Mouse (Mus musculus): ENCODE measurements at regions not wholly inside any gene's neighbourhood (a gene's known extent, or its start where the extent isn't known, plus 50 kb on each side); places are given as distances from the start of the nearest gene placed in this dataset.

DNA sequence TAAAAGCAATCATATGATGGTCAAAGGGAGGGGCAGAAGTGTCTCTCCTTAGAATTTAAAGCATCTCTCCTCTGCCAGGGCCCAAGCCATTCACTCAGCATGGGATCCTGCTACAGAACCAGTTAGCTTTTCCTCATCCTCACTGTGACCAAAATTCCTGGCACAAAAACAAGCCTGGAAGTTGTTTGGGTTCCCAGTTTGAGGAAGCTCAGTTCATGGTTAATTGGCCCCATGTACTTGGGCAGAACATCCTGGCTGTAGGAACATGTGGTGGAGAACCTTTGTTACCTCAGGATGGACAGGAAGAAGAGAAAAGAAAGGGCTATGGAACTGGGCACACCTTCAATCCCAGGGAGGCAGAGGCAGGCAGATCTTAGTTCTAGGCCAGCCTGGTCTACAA is 52.4 kb upstream of the Mfge8 start:
- no peaks in the 10 kb centered on the region for H3K36me3 ChIP-seq (replicated peaks)
- no peaks in the 10 kb centered on the region for H3K27me3 ChIP-seq
- ATAC-seq (ENCODE audit: insufficient read depth): no peak
- no peak overlapping the region for H3K9ac ChIP-seq
- H3K4me3 ChIP-seq (replicated peaks): no peak overlapping the region
- no peak overlapping the region for H3K4me2 ChIP-seq
- H3K27ac ChIP-seq (replicated peaks): no peak overlapping the region
- no peaks in the 10 kb centered on the region for H3K9me3 ChIP-seq (replicated peaks)
- H3K4me1 ChIP-seq (replicated peaks): no peaks in the 10 kb centered on the region

DNA sequence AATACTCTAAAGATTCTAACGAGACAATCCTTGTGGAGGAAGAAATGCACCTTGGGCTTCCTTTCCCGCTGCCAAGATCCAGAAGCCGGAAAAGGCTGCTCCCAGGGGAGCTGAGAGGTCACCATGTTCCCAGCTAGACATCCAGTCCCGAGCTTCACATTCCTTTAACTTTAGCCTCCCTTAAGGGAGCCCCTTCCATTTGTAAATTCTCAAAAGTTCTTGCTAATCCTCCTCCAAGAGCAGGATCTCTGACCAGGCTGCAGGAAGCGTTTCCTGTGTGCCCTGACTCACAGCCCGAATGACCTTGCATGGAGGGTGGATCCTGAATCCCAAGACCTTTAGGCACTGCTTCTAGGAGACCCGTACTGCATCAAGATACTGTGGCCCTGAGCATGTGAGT is 53.5 kb upstream of the Mfge8 start:
- Histone ChIP-seq H3K9me3 (replicated peaks) (no peaks in the 10 kb centered on the region), H3K27me3 (no peaks in the 10 kb centered on the region), H3K27ac (replicated peaks) (0 out of 2 replicates have a peak overlapping the region, but pooled peaks have one; percentile 1), H3K4me2 (no peak overlapping the region), H3K36me3 (replicated peaks) (no peaks in the 10 kb centered on the region), H3K9ac (no peak overlapping the region), H3K4me3 (replicated peaks) (no peak overlapping the region), H3K4me1 (replicated peaks) (no peaks in the 10 kb centered on the region)
- ATAC-seq (ENCODE audit: insufficient read depth): no peak
- 49% methylated on average over 7 of the region's 7 CpGs for WGBS (ENCODE audit: insufficient replicate concordance)

DNA sequence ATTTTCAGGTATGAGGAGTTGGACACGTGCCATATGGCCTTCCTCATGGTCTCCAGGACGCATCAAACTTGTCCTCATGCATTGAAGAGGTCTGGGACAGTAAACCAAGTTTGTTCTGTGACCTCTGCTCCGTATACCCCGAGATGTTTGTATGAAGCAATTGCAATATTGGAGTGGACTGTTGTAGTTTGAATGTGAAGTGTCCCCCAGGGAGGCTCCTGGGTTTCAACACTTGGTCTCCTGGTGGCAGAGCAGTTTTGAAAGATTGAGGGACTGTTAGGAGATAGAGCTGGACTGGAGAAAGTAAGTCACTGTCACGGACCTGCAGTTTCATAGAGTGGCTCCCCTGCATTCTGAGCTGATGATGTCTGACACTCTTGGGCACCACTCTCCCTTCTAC is 54.6 kb upstream of the Mfge8 start:
- H3K4me3 ChIP-seq (replicated peaks): no peak overlapping the region
- H3K27ac ChIP-seq (replicated peaks): no peak overlapping the region
- H3K4me2 ChIP-seq: no peak overlapping the region
- H3K9ac ChIP-seq: no peak overlapping the region
- 50% methylated on average over 5 of the region's 5 CpGs for WGBS (ENCODE audit: insufficient replicate concordance)
- no peaks in the 10 kb centered on the region for H3K27me3 ChIP-seq
- H3K36me3 ChIP-seq (replicated peaks): no peaks in the 10 kb centered on the region
- H3K9me3 ChIP-seq (replicated peaks): no peaks in the 10 kb centered on the region
- ATAC-seq (ENCODE audit: insufficient read depth): no peak
- no peaks in the 10 kb centered on the region for H3K4me1 ChIP-seq (replicated peaks)

DNA sequence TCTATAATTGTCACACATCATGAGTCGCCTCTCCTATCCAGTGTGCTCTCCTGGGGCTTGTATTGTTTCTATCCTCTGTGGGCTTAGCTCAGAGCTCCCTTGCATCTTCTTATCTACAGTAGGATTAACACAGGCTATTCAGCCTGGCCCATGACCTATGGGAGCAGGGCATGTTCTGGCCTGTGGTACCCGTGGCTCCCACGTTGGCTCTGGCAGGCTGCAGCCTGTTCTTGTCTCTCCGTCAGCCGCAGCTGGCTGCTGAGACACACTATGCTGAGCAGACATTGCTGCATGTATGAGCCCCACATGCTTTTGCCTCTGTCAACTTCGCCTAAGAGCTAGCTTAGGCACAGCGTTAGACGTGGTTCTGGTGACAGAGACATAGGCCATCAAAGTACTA is 58.3 kb upstream of the Mfge8 start:
- Histone ChIP-seq H3K4me1 (replicated peaks) (peaks cover 10% of the 10 kb centered on the region; the same call in 1 of the 2 replicates), H3K9me3 (replicated peaks) (no peaks in the 10 kb centered on the region), H3K4me2 (no peak overlapping the region), H3K36me3 (replicated peaks) (no peaks in the 10 kb centered on the region), H3K27ac (replicated peaks) (no peak overlapping the region), H3K4me3 (replicated peaks) (no peak overlapping the region), H3K9ac (no peak overlapping the region), H3K27me3 (peaks cover 16% of the 10 kb centered on the region)
- no peak for ATAC-seq (ENCODE audit: insufficient read depth)
- 56% methylated on average over 8 of the region's 8 CpGs for WGBS (ENCODE audit: insufficient replicate concordance)

DNA sequence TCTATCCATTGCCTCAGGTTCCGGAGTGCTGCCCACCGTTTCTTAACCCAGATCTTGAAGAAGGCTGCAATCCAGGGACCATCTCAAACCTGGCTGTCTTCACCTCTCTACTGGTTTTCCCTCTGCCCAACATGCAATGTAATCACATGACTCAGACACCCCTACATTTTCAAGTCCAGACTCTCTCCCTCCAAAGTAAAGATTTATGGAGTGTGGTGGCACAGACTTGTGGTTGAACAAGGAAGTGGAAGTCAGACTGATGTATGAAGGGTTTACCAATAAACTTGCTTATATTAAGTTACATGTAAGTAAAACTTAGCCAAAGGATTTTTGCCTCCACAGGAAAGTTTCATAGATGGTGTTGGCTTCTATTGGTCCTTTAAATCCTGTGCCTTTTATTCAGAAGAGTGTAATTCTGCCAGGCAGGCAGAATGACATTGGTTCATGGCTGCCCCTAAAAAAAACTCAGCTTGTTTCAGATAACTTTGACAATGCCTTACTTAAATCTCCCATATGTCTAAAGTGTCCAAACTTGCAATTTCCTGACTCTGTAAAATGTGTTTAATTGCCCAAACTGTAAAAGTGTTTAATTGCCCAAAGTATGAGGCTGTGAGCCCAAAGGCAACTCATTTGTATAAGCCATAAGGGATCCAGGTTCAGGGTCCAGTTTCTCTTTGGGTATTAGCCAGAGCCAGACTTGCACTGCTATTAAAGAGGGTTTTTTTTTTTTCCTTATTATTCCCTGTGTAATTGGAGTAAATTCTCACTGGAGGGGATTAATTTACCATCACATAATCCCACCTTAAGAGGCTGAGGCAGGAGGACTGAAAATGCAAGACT is 61.7 kb upstream of the Mfge8 start:
- Histone ChIP-seq H3K4me1 (replicated peaks) (peaks cover 10% of the 10 kb centered on the region; the same call in 1 of the 2 replicates), H3K27me3 (peaks cover 16% of the 10 kb centered on the region), H3K4me2 (no peak overlapping the region), H3K36me3 (replicated peaks) (no peaks in the 10 kb centered on the region), H3K27ac (replicated peaks) (no peak overlapping the region), H3K4me3 (replicated peaks) (no peak overlapping the region), H3K9ac (no peak overlapping the region), H3K9me3 (replicated peaks) (no peaks in the 10 kb centered on the region)
- ATAC-seq (ENCODE audit: insufficient read depth): no peak
- WGBS (ENCODE audit: insufficient replicate concordance): 56% methylated on average over 2 of the region's 2 CpGs

DNA sequence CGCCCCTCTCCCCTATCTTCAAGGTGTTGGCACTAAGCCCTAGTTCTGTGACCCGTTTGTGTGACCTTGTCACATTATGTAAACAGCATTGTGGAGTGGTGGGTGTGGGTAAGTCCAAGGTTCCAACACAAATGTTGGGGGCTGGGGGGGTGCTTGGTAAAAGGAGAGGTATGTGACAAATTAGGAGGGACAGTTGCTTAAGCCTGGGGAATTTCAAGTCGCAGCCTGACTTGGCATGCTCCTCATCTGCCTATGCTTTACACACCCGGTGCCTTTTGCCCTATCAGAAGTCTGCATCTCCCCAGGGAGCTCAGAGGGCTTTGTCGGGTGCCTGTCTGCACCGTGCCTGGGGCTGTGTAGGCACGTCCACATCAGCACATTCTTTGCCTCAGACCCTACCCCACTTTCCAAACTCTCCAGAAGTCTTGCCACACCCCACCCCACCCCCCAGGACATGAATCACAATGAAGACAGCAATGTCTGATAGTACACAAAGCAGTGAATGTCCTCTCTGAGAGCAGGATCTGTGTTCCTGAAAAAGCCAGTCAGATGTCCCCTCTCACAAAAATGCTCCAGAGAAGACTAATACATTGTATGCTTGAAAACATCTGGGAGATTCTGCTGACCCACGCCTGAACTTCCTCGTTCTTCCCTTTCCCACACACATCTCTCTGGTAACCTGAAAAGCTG is 61.6 kb upstream of the Abhd2 start:
- Histone ChIP-seq H3K9me3 (replicated peaks) (no peaks in the 10 kb centered on the region), H3K27me3 (peaks cover 16% of the 10 kb centered on the region), H3K9ac (no peak overlapping the region), H3K4me2 (peak overlapping the region; percentile 13; the same call in 1 of the 2 replicates), H3K36me3 (replicated peaks) (no peaks in the 10 kb centered on the region), H3K27ac (replicated peaks) (no peak overlapping the region), H3K4me3 (replicated peaks) (no peak overlapping the region), H3K4me1 (replicated peaks) (peaks cover 10% of the 10 kb centered on the region; the same call in 1 of the 2 replicates)
- 8% methylated on average over 9 of the region's 9 CpGs for WGBS (ENCODE audit: insufficient replicate concordance)
- ATAC-seq (ENCODE audit: insufficient read depth): peak; percentile 52

DNA sequence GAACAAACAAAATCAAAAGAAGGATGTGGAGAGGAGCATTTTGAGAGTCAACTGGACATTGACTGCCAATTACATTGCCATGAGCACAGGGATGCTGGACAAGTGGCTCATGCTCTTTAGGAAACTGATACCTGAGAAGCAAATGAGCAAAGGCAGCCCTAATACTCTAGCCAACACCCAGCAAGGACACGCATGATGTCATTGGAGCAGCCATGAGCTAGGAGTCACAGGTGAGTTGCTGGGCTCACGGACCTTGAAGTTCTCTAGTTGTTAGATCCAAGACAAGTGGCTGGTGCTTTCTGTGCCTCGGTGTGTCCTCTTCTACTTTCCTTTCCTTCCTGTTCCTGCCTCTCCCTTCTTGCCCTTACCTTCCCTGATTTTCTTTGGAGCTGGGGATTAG is 60.8 kb upstream of the Abhd2 start:
- WGBS (ENCODE audit: insufficient replicate concordance): 64% methylated on average over 3 of the region's 3 CpGs
- Histone ChIP-seq H3K36me3 (replicated peaks) (no peaks in the 10 kb centered on the region), H3K9me3 (replicated peaks) (no peaks in the 10 kb centered on the region), H3K27ac (replicated peaks) (no peak overlapping the region), H3K27me3 (peaks cover 16% of the 10 kb centered on the region), H3K9ac (no peak overlapping the region), H3K4me1 (replicated peaks) (peaks cover 10% of the 10 kb centered on the region; the same call in 1 of the 2 replicates), H3K4me2 (no peak overlapping the region), H3K4me3 (replicated peaks) (no peak overlapping the region)
- ATAC-seq (ENCODE audit: insufficient read depth): no peak

DNA sequence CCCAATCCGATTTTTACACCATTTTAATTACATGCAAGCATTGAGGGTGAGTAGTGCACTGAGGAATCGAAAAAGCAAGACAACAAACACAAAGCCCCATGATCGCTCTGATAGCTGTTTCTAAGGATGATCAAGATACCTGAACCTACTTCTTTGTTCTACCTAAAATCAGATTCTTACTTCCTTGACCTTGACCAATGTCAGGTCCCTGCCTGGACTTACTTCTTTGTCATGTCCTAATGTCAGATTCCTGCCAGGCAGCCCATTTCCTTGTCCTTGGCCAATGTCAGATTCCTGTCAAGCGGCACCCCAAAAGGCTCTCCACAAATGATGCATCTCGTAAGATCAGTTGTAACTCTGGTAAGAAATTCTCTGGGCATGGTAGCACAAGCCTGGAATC is 58.0 kb upstream of the Abhd2 start:
- H3K4me1 ChIP-seq (replicated peaks): peaks cover 10% of the 10 kb centered on the region; the same call in 1 of the 2 replicates
- no peak overlapping the region for H3K4me2 ChIP-seq
- no peak overlapping the region for H3K9ac ChIP-seq
- H3K36me3 ChIP-seq (replicated peaks): no peaks in the 10 kb centered on the region
- H3K27ac ChIP-seq (replicated peaks): no peak overlapping the region
- peaks cover 16% of the 10 kb centered on the region for H3K27me3 ChIP-seq
- ATAC-seq (ENCODE audit: insufficient read depth): no peak
- WGBS (ENCODE audit: insufficient replicate concordance): 56% methylated on average over 5 of the region's 5 CpGs
- H3K4me3 ChIP-seq (replicated peaks): no peak overlapping the region
- no peaks in the 10 kb centered on the region for H3K9me3 ChIP-seq (replicated peaks)

DNA sequence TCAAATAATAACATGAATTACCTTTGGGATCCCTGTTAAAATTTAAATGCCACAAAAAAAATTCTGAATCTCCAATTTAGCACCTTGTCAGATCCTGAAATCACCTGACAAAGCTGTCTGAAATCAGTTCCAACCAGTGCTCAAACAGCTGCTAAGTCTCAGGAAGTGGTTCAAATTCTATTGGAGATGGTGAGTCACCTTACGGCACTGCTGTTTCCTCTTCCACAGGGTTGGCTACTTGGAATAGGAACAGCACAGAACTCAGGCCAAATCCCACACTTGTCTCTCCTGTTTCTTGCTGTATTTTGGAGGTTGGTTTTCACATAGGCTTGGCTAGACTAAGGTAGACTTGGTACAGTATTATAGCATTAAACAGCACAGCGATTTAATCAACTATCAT is 55.8 kb upstream of the Abhd2 start:
- no peaks in the 10 kb centered on the region for H3K36me3 ChIP-seq (replicated peaks)
- H3K9me3 ChIP-seq (replicated peaks): no peaks in the 10 kb centered on the region
- no peak overlapping the region for H3K27ac ChIP-seq (replicated peaks)
- H3K4me2 ChIP-seq: no peak overlapping the region
- ATAC-seq (ENCODE audit: insufficient read depth): no peak
- H3K9ac ChIP-seq: no peak overlapping the region
- 75% methylated on average over 2 of the region's 2 CpGs for WGBS (ENCODE audit: insufficient replicate concordance)
- no peaks in the 10 kb centered on the region for H3K27me3 ChIP-seq
- no peaks in the 10 kb centered on the region for H3K4me1 ChIP-seq (replicated peaks)
- no peak overlapping the region for H3K4me3 ChIP-seq (replicated peaks)

DNA sequence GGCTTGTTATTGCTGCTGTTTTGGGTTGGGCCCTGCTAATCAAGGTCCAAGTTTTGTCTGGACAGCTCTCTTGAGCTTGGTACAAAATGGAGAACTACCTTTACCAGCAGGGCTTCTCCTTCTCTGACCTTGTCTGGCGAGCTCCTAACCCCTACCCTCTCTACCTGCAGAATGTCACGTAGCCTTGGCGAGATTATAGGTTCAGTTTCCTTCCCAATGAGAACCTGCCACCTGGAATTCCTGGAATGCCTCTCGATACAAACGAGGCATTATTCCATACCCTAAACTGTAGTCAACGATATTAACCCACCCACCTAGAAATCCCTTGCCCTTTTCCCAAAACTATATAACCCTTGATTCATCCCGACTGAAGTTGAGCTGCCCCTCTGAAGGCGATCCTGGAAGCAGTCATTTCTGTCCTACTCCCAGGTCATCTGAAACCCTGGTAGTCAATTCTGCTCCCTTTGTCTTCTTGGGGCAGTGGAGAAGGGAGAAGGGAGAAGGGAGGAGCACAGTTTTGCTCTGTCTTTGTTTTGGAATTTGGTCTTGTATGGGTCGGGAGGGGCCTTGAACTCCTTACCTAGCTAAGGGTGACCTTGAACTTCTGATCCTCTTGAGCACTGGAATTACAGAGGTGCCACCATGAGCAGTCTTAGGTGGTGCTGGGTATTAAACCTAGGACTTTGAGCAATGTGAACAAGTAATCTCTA is 50.2 kb upstream of the Abhd2 start:
- no peaks in the 10 kb centered on the region for H3K27me3 ChIP-seq
- H3K9me3 ChIP-seq (replicated peaks): no peaks in the 10 kb centered on the region
- no peak overlapping the region for H3K27ac ChIP-seq (replicated peaks)
- no peak for ATAC-seq (ENCODE audit: insufficient read depth)
- H3K4me3 ChIP-seq (replicated peaks): no peak overlapping the region
- no peak overlapping the region for H3K9ac ChIP-seq
- WGBS (ENCODE audit: insufficient replicate concordance): 62% methylated on average over 9 of the region's 9 CpGs
- H3K4me2 ChIP-seq: no peak overlapping the region
- H3K36me3 ChIP-seq (replicated peaks): no peaks in the 10 kb centered on the region
- 0 out of 2 replicates have a peak, but pooled peaks cover 4% of the 10 kb centered on the region for H3K4me1 ChIP-seq (replicated peaks)
